Mouse (Mus musculus) embryonic fibroblast, embryonic 13.5 days (primary cell): ENCODE results near the gene Olfr692.
"Not testable (repeated sequence)": the region's sequence is repeated elsewhere in the genome, so short reads cannot be mapped to it uniquely, and the experiment has no call there.

Experiments used
- CTCF ChIP-seq: IDR thresholded peaks from 2 replicates; pipeline ENCODE4 v1.5.1; 2011; ENCODE audit warnings: mild to moderate bottlenecking, control low read depth, low read length, moderate library complexity, borderline replicate concordance; ENCODE audit not compliant: insufficient read depth
- POLR2A ChIP-seq: IDR thresholded peaks from 2 replicates; pipeline ENCODE4 v1.6.1; 2011; ENCODE audit warnings: low read depth, mild to moderate bottlenecking, control low read depth, low read length, moderate library complexity

GRCm38 (mm10) chr7:105356487-105356886, 11.5 kb upstream of the Olfr692 start:
- TF ChIP-seq CTCF, POLR2A: not testable (repeated sequence)
